ENCODE assay signal across 9 mouse cellular contexts in the genomic region with DNA sequence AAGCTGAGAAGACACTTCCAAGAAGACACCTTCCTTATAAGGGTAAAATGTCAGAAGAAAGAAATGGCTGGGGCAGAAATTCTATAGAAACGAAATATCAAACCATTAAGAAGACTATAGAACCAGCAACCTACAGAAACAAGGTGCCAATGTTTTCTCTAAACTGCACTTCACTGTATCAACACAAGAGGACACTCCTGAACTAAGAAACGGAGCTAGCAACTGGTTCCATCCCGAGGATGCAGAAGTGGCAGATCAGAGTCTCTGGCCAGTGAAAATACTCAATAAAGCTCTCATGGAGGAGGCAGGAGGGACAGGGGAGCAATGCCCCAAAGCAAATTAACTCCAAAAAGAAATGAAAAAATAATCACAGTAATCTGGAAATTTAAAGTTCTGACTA. TPM values are rescaled to one million over a fixed set of nuclear protein-coding genes. Genes with fewer than 3 reads are reported as not detected.
DNase-seq lines count a peak whose midpoint lies in the region; ATAC-seq and TF ChIP-seq lines count a peak whose summit lies in the region.
"Had no signal": no experiment of that assay in that cellular context is flagged by ENCODE, and none has a peak within 500 bp of the region (broad histone marks: within the 10 kb centered on the region; RNA-seq: fewer than 3 reads in every experiment).

No protein-coding gene starts in this region.

- TF ChIP-seq POLR2A in CH12.LX (IDR thresholded peaks at IDR 0.05; ENCODE audit: low read depth, low read length): no peak

- TF ChIP-seq CTCF in CH12.LX (conservative IDR thresholded peaks at IDR 0.05 in 1 of 2, IDR thresholded peaks at IDR 0.05 in 1 of 2; ENCODE audit: low read depth in 2 of 2, low read length in 2 of 2): peak; percentile 70 to 92; a peak in 3 of 4 replicates

- WGBS in kidney, embryonic 14.5 days: 22% methylated on average over 3 of the region's 3 CpGs

- H3K4me3 ChIP-seq in kidney, embryonic 14.5 days (ENCODE audit: low read length): no peak overlapping the region
- no peak overlapping the region for H3K4me3 ChIP-seq in CH12.LX (replicated peaks in 1 of 3; ENCODE audit: low read depth in 2 of 3, low read length in 2 of 3, poor library complexity in 1 of 3)
- H3K4me3 ChIP-seq: embryonic facial prominence, embryonic 13.5 days; limb, embryonic 13.5 days had no signal

- H3K27ac ChIP-seq in kidney, embryonic 14.5 days (ENCODE audit: low read depth, low read length): no peak overlapping the region
- no peak overlapping the region for H3K27ac ChIP-seq in CH12.LX (ENCODE audit: insufficient read depth, low read depth)
- H3K27ac ChIP-seq: embryonic facial prominence, embryonic 13.5 days; limb, embryonic 13.5 days had no signal

- TF ChIP-seq EP300 in CH12.LX (IDR thresholded peaks at IDR 0.05; ENCODE audit: low read length): no peak

- H3K4me1 ChIP-seq in kidney, embryonic 14.5 days (ENCODE audit: control insufficient read depth, insufficient read depth, low read length): no peaks in the 10 kb centered on the region
- H3K4me1 ChIP-seq in CH12.LX (ENCODE audit: control insufficient read depth in 1 of 2, insufficient read depth in 2 of 2): peaks cover 0 to 6% of the 10 kb centered on the region in 2 experiments; a peak in 1 of 4 replicates
- H3K4me1 ChIP-seq: embryonic facial prominence, embryonic 13.5 days; limb, embryonic 13.5 days had no signal

- H3K9ac ChIP-seq in kidney, embryonic 14.5 days (ENCODE audit: low read depth, low read length): no peak overlapping the region
- no peak overlapping the region for H3K9ac ChIP-seq in CH12.LX (ENCODE audit: insufficient read depth, low read depth)
- H3K9ac ChIP-seq: embryonic facial prominence, embryonic 13.5 days; limb, embryonic 13.5 days had no signal

- no peak for DNase-seq in kidney, adult 11 months
- DNase-seq in A20 (ENCODE audit: low read depth, low spot score) (peak; percentile 61), CH12.LX (ENCODE audit: extremely low read depth) (peak; percentile 57)
- DNase-seq in forelimb bud, embryonic 11.5 days (ENCODE audit: low read depth, low spot score): peak; percentile 32
- DNase-seq in retina, postnatal 7 days (ENCODE audit: low read depth, low spot score): peak; percentile 45
- no peak for DNase-seq in urinary bladder, postnatal 14 days (ENCODE audit: low spot score)

- ATAC-seq in kidney, embryonic 14.5 days (ENCODE audit: low FRiP score, low TSS enrichment): peak; percentile 49; the same call in 1 of the 2 replicates

- H3K4me2 ChIP-seq in kidney, embryonic 14.5 days (replicated peaks; ENCODE audit: low read depth, low read length): no peak overlapping the region
- no peak overlapping the region for H3K4me2 ChIP-seq in CH12.LX (ENCODE audit: insufficient read depth, low read depth, poor library complexity, severe bottlenecking)
- H3K4me2 ChIP-seq: embryonic facial prominence, embryonic 13.5 days; limb, embryonic 13.5 days had no signal

- in situ Hi-C loops in CH12.LX (cut with MboI; ENCODE audit: low pct_ligation_motif_present, low pct_unique_long_range_greater_than_20kb, low sequenced_read_pairs): loop anchor here (10.0 kb wide), 2 partner anchors 66 to 456 kb away; no protein-coding TSS in a partner anchor

- H3K79me2 ChIP-seq in CH12.LX (replicated peaks; ENCODE audit: control insufficient read depth, extremely low read depth, insufficient read depth, poor library complexity, severe bottlenecking): no peaks in the 10 kb centered on the region

- no peaks in the 10 kb centered on the region for H3K36me3 ChIP-seq in kidney, embryonic 14.5 days (ENCODE audit: control insufficient read depth, insufficient read depth, low read length)
- no peaks in the 10 kb centered on the region for H3K36me3 ChIP-seq in CH12.LX (replicated peaks in 1 of 2; ENCODE audit: control insufficient read depth in 1 of 2, insufficient read depth in 1 of 2, low read length in 1 of 2)
- H3K36me3 ChIP-seq: embryonic facial prominence, embryonic 13.5 days; limb, embryonic 13.5 days had no signal

- dilution Hi-C loops in CH12.LX (cut with MboI; ENCODE audit: extremely low pct_ligation_motif_present, extremely low pct_unique_long_range_greater_than_20kb, low sequenced_read_pairs): no loop called here

- H3K9me3 ChIP-seq in kidney, embryonic 14.5 days (ENCODE audit: control insufficient read depth, low read length): no peaks in the 10 kb centered on the region
- peaks cover 2% of the 10 kb centered on the region for H3K9me3 ChIP-seq in CH12.LX (replicated peaks; ENCODE audit: low read length)
- H3K9me3 ChIP-seq: embryonic facial prominence, embryonic 13.5 days; limb, embryonic 13.5 days had no signal

- peak; percentile 98 for TF ChIP-seq RAD21 in CH12.LX (IDR thresholded peaks at IDR 0.05; ENCODE audit: low read depth, low read length)

- no peaks in the 10 kb centered on the region for H3K27me3 ChIP-seq in kidney, embryonic 14.5 days (ENCODE audit: control insufficient read depth, insufficient read depth, low read length)
- no peaks in the 10 kb centered on the region for H3K27me3 ChIP-seq in CH12.LX (replicated peaks)
- H3K27me3 ChIP-seq: limb, embryonic 13.5 days had no signal

TF ChIP-seq in CH12.LX, 34 proteins besides CTCF, POLR2A, EP300 and RAD21:
- TF ChIP-seq ZC3H11A (IDR thresholded peaks at IDR 0.05; ENCODE audit: low read depth, low read length) (peak; percentile 72), GABPA (IDR thresholded peaks at IDR 0.05; ENCODE audit: insufficient replicate concordance, low read depth, low read length) (no peak), ZNF384 (IDR thresholded peaks at IDR 0.05; ENCODE audit: low read depth, low read length) (no peak), ETS1 (conservative IDR thresholded peaks at IDR 0.05; ENCODE audit: low read depth, low read length) (no peak), USF2 (conservative IDR thresholded peaks at IDR 0.05; ENCODE audit: low read depth, low read length) (no peak), JUND (conservative IDR thresholded peaks at IDR 0.05; ENCODE audit: low read depth, low read length) (0 out of 2 replicates have a peak, but pooled peaks have one; percentile 13), CHD2 (IDR thresholded peaks at IDR 0.05; ENCODE audit: low read length) (no peak), USF1 (IDR thresholded peaks at IDR 0.05; ENCODE audit: low read depth, low read length) (no peak), SMC3 (IDR thresholded peaks at IDR 0.05; ENCODE audit: low read depth, low read length) (peak; percentile 90), E2F4 (IDR thresholded peaks at IDR 0.05; ENCODE audit: insufficient replicate concordance, low read depth, low read length) (0 out of 2 replicates have a peak, but pooled peaks have one; percentile 32), SIN3A (IDR thresholded peaks at IDR 0.05; ENCODE audit: low read length) (0 out of 2 replicates have a peak, but pooled peaks have one; percentile 27), NELFE (IDR thresholded peaks at IDR 0.05; ENCODE audit: low read depth, low read length) (peak; percentile 52; the same call in 1 of the 2 replicates), ELF1 (IDR thresholded peaks at IDR 0.05; ENCODE audit: low read depth, low read length) (no peak)

RNA-seq across cellular contexts. Expression of gene Acbd7, which starts 13.0 kb away (rescaled TPM):
- 1.2 and 1.7 TPM in 2 replicates for polyA plus RNA-seq in kidney, embryonic 14.5 days (2014; fragmentation: Nextera tagmentation; extraction: Ambion mirVana)
- total RNA-seq in CH12.LX (2012; rRNA removed) (0.30 TPM in 1 of 2 replicates, not detected in the other), CH12.LX (2014; rRNA removed) (not detected in 2 replicates)
- not detected in 2 replicates for polyA plus RNA-seq in CH12.LX (2012; ENCODE audit: insufficient read length, low read depth)

RNA-seq across cellular contexts. Expression of gene Rpp38, which starts 16.5 kb away (rescaled TPM):
- 26.5 and 35.2 TPM in 2 replicates for polyA plus RNA-seq in kidney, embryonic 14.5 days (2014; fragmentation: Nextera tagmentation; extraction: Ambion mirVana)
- total RNA-seq in CH12.LX (2012; rRNA removed) (26.6 and 31.6 TPM in 2 replicates), CH12.LX (2014; rRNA removed) (33.7 and 38.9 TPM in 2 replicates)
- 25.4 and 27.8 TPM in 2 replicates for polyA plus RNA-seq in CH12.LX (2012; ENCODE audit: insufficient read length, low read depth)

RNA-seq across cellular contexts. Expression of gene Olah, which starts 48.1 kb away (rescaled TPM):
- not detected in 2 replicates for polyA plus RNA-seq in kidney, embryonic 14.5 days (2014; fragmentation: Nextera tagmentation; extraction: Ambion mirVana)
- total RNA-seq in CH12.LX (2012; rRNA removed): not detected in 2 replicates
- total RNA-seq in CH12.LX (2014; rRNA removed): 0.39 TPM in 1 of 2 replicates, not detected in the other
- polyA plus RNA-seq in CH12.LX (2012; ENCODE audit: insufficient read length, low read depth): not detected in 2 replicates
- polyA plus RNA-seq: embryonic facial prominence, embryonic 13.5 days had no signal

Comparison
In these comparisons a context has a peak if more than half of its experiments do, and no peak if none do; other contexts are left out.
1. DNase-seq: peak in A20 (single experiment), CH12.LX (single experiment), forelimb bud, embryonic 11.5 days (single experiment) and retina, postnatal 7 days (single experiment); none in kidney, adult 11 months (single experiment) and urinary bladder, postnatal 14 days (single experiment).